Mouse (Mus musculus) layer of hippocampus, adult 2 months (tissue): ENCODE data around the gene Hoxb2. TPM values are rescaled to one million over a fixed set of nuclear protein-coding genes. Genes with fewer than 3 reads are reported as not detected.

Source experiments
- DNase-seq, 2 experiments: peaks; one replicate each; pipeline ENCODE4 v3.0.0; 2022; ENCODE audit warnings: low spot score in 2 of 2
- H3K27ac ChIP-seq: fragments of 200-600 bp; 2 replicates; pipeline ENCODE4 v1.8.1; 2022
- H3K4me3 ChIP-seq: fragments of 200-600 bp; 2 replicates; pipeline ENCODE4 v1.8.1; 2022; ENCODE audit warnings: mild to moderate bottlenecking
- CTCF ChIP-seq: fragments of 200-600 bp; conservative IDR thresholded peaks from 2 replicates; pipeline ENCODE4 v1.8.1; 2022; ENCODE audit warnings: antibody characterized with exemption, mild to moderate bottlenecking, moderate library complexity
- microRNA-seq, 2 experiments: library from miRNA; unstranded; fragments of <30 nt; microRNA quantifications; one replicate each; pipeline ENCODE4 v1.2.0; 2021
- total RNA-seq, 2 experiments: library from RNA; stranded (reverse); gene quantifications; 2 replicates each; pipeline ENCODE4 v1.2.3; 2021

Hoxb2 gene
- total RNA-seq, 2 experiments from 2014 or later, result not detected

DNA sequence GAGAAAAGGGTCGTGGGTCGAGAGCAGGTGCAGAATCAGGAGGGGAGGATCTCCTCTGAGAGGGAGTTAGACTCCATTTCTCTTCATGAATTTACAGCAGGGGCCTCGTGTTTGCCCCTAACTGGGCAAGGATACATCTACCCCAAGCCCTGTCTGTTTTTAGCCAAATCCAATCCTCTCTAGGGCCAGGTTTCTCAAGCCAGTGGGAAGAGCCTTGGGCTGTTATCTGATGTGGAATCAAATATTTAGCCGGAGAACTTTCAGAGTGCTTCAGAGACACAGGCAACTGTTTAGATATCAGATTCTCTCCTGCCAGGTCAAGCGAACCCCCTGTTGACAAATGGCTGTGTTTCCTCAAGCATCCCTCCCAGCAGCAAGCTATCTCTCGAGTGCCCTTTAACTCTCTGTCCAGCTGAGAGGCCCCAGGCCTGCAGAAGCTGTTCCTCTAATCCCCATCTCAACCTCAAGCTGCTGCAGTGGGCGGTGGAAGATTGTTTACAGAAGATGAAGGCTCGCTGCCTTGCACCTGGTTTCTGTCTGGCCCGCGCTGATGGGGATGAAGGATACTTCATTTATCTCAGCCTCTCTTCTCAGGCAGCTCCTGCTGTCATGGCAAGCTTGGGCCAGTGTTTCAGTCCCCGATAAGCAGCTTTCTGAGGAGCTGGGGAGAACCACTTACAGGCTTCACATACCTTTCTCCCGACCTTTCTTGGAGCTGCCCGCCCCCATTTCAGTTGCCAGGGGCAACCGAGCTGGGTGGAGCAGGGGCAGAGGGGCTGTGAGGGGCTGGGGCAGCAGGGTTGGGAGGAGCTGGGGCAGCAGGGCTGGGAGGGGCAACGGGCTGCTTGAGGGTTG, 46.7 kb downstream of the Hoxb2 start:
- DNase-seq, result no peak
- Histone ChIP-seq H3K27ac (no peak overlapping the region), H3K4me3 (no peak overlapping the region)
- TF ChIP-seq CTCF, result no peak

DNA sequence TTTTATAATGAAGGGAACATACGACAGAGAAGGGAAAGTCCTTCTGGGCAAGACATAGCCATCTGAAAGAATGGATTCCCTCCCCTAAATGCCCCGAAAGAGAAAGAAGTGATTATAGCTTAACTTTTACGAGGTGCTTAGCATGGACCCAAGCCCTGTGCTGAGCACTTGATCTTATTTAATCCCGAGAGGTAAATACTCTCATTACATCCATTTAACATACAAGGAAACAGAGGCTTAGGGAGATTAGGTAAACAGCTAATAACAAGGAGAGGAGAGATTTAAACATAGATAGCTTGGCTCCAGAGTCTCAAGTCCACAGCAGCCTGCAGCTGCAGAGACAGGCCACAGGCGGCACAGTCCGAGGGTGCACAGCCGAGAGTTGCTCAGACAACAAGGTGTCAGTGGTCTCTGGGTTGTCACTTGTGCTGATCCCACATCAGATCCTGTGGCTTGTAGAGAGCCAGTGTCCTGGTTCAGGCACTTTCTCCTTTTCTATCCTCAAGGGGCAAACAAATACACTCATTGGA, 47.5 kb downstream of the Hoxb2 start:
- no peak overlapping the region for H3K27ac ChIP-seq
- no peak overlapping the region for H3K4me3 ChIP-seq
- DNase-seq, result no peak
- TF ChIP-seq CTCF, result no peak

DNA sequence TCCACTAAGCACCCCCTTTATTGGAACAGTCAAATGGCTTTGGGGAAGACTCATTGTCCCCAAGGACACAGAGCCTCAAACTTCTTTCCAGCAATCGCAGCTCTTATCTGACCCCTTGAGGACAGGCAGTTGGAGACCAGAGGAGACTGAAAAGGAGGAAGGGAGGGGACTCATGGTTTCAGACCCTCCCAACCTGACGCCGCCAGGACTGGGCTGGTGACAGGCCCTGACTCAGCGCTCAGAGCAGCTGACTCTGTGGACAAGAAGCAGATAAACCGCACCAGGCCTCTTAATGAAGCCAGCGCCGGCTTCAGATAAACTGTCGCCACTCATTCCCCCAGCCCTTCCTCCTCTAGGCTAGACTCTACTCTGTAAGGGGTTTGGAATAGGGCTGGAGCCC, 49.6 kb downstream of the Hoxb2 start:
- no peak for TF ChIP-seq CTCF
- H3K4me3 ChIP-seq, result no peak overlapping the region
- DNase-seq, result no peak
- no peak overlapping the region for H3K27ac ChIP-seq

Small RNAs within 50 kb of the gene (microRNA-seq; reads per million reads assigned to microRNA genes)
- 11.6 to 11.8 reads per million in 2 experiments for gene Mir10a

Other genes starting within 250 kb of the Hoxb2 start
- gene Calcoco2, start 238.6 kb upstream of the Hoxb2 start, total RNA-seq, result not detected
- under 1 TPM; 0.22 to 0.46 TPM for gene Ttll6, start 216.7 kb upstream of the Hoxb2 start, total RNA-seq
- gene Hoxb13, start 156.2 kb upstream of the Hoxb2 start, total RNA-seq, result not detected
- not detected for gene Hoxb9, start 79.1 kb upstream of the Hoxb2 start, total RNA-seq
- not detected for gene Hoxb8, start 68.6 kb upstream of the Hoxb2 start, total RNA-seq
- gene Hoxb7, start 63.9 kb upstream of the Hoxb2 start, total RNA-seq, result not detected
- gene Hoxb6, start 58.0 kb upstream of the Hoxb2 start, total RNA-seq, result not detected
- not detected for gene Hoxb5, start 47.2 kb upstream of the Hoxb2 start, total RNA-seq
- not detected for gene Hoxb4, start 32.3 kb upstream of the Hoxb2 start, total RNA-seq
- not detected for gene Hoxb3, start 27.2 kb upstream of the Hoxb2 start, total RNA-seq
- gene Hoxb1, start 15.2 kb downstream of the Hoxb2 start, total RNA-seq, result not detected
- 1 to 10 TPM; 1.0 to 1.2 TPM for gene Skap1, start 114.1 kb downstream of the Hoxb2 start, total RNA-seq